Mouse (Mus musculus) embryonic facial prominence, embryonic 15.5 days (tissue): ENCODE results near the gene Rps6ka5. TPM values are rescaled to one million over a fixed set of nuclear protein-coding genes. Genes with fewer than 3 reads are reported as not detected.

ENCODE experiments used
- ATAC-seq: fragments of 200-750 bp; cut with Nextera tagmentation; 2 replicates; pipeline ENCODE4 v1.8.0; 2017; ENCODE audit warnings: low read depth, moderate TSS enrichment; ENCODE audit not compliant: insufficient number of reproducible peaks, low FRiP score, low TSS enrichment
- H3K27ac ChIP-seq: fragments of 300-500 bp; sonication (generic); replicated peaks from 2 replicates; pipeline ENCODE4 v1.5.1; 2015; ENCODE audit warnings: mild to moderate bottlenecking, inconsistent platforms
- H3K27me3 ChIP-seq: fragments of 300-500 bp; sonication (generic); 2 replicates; pipeline ENCODE4 v1.6.1; 2015; ENCODE audit warnings: inconsistent platforms
- H3K36me3 ChIP-seq: fragments of 300-500 bp; sonication (generic); 2 replicates; pipeline ENCODE4 v1.6.1; 2015; ENCODE audit warnings: mild to moderate bottlenecking, inconsistent platforms
- H3K4me1 ChIP-seq: fragments of 300-500 bp; sonication (generic); 2 replicates; pipeline ENCODE4 v1.6.1; 2015; ENCODE audit warnings: inconsistent platforms
- H3K4me2 ChIP-seq: fragments of 300-500 bp; sonication (generic); replicated peaks from 2 replicates; pipeline ENCODE4 v1.6.1; 2015; ENCODE audit warnings: mild to moderate bottlenecking, inconsistent platforms
- H3K4me3 ChIP-seq: fragments of 300-500 bp; sonication (generic); replicated peaks from 2 replicates; pipeline ENCODE4 v1.5.1; 2015; ENCODE audit warnings: mild to moderate bottlenecking, inconsistent platforms
- H3K9ac ChIP-seq: fragments of 300-500 bp; sonication (generic); 2 replicates; pipeline ENCODE4 v1.6.1; 2015; ENCODE audit warnings: inconsistent platforms
- H3K9me3 ChIP-seq: fragments of 300-500 bp; sonication (generic); replicated peaks from 2 replicates; pipeline ENCODE4 v1.6.1; 2016; ENCODE audit warnings: inconsistent platforms
- WGBS: fragments of 180-500 bp; shearing (Covaris S2); methylation state at CpG from one replicate; pipeline ENCODE4 v1.1.7; 2015; 5-methylcytosine and 5-hydroxymethylcytosine counted together
- polyA plus RNA-seq: library from polyadenylated mRNA; unstranded; fragments of >200 nt; fragmentation: Nextera tagmentation; extraction: Ambion mirVana; gene quantifications from 2 replicates; pipeline ENCODE4 v1.2.1, GENCODE M21; 2015

Rps6ka5 gene
- polyA plus RNA-seq, 1 experiment from 2014 or later, result 4.5 TPM

GRCm38 (mm10) chr12:100513131-100513530, 213.7 kb downstream of the Rps6ka5 start:
- no peak overlapping the region for H3K9ac ChIP-seq
- peaks cover 8% of the 10 kb centered on the region; the same call in 1 of the 2 replicates for H3K36me3 ChIP-seq
- no peak for ATAC-seq
- H3K9me3 ChIP-seq, result no peaks in the 10 kb centered on the region
- H3K4me3 ChIP-seq, result no peak overlapping the region
- H3K4me2 ChIP-seq, result no peak overlapping the region
- no peak overlapping the region for H3K27ac ChIP-seq
- H3K27me3 ChIP-seq, result no peaks in the 10 kb centered on the region
- 0 out of 2 replicates have a peak, but pooled peaks cover 2% of the 10 kb centered on the region for H3K4me1 ChIP-seq
- WGBS, result 87% methylated on average over 5 of the region's 5 CpGs

GRCm38 (mm10) chr12:100512641-100513040, 214.1 kb downstream of the Rps6ka5 start:
- no peaks in the 10 kb centered on the region for H3K9me3 ChIP-seq
- no peak overlapping the region for H3K4me3 ChIP-seq
- H3K4me2 ChIP-seq, result no peak overlapping the region
- no peak for ATAC-seq
- H3K9ac ChIP-seq, result no peak overlapping the region
- H3K4me1 ChIP-seq, result no peaks in the 10 kb centered on the region
- H3K36me3 ChIP-seq, result peaks cover 8% of the 10 kb centered on the region; the same call in 1 of the 2 replicates
- no peak overlapping the region for H3K27ac ChIP-seq
- 76% methylated on average over 9 of the region's 9 CpGs for WGBS
- H3K27me3 ChIP-seq, result no peaks in the 10 kb centered on the region

- H3K9ac ChIP-seq, result no peak overlapping the region
- H3K36me3 ChIP-seq, result peaks cover 8% of the 10 kb centered on the region; the same call in 1 of the 2 replicates
- no peaks in the 10 kb centered on the region for H3K4me1 ChIP-seq
- H3K9me3 ChIP-seq, result no peaks in the 10 kb centered on the region
- H3K27ac ChIP-seq, result no peak overlapping the region
- H3K4me2 ChIP-seq, result no peak overlapping the region
- 83% methylated on average over 9 of the region's 9 CpGs for WGBS
- H3K4me3 ChIP-seq, result no peak overlapping the region
- H3K27me3 ChIP-seq, result no peaks in the 10 kb centered on the region
- no peak for ATAC-seq
Observed at GRCm38 (mm10) chr12:100509615-100510282, 217.0 kb downstream of the Rps6ka5 start.

GRCm38 (mm10) chr12:100508668-100509067, 218.1 kb downstream of the Rps6ka5 start:
- no peak for ATAC-seq
- no peak overlapping the region for H3K4me3 ChIP-seq
- H3K27ac ChIP-seq, result no peak overlapping the region
- peaks cover 8% of the 10 kb centered on the region; the same call in 1 of the 2 replicates for H3K36me3 ChIP-seq
- no peaks in the 10 kb centered on the region for H3K9me3 ChIP-seq
- H3K9ac ChIP-seq, result no peak overlapping the region
- H3K27me3 ChIP-seq, result no peaks in the 10 kb centered on the region
- 88% methylated on average over 5 of the region's 5 CpGs for WGBS
- H3K4me2 ChIP-seq, result no peak overlapping the region
- peaks cover under 1% of the 10 kb centered on the region; the same call in 1 of the 2 replicates for H3K4me1 ChIP-seq

- Histone ChIP-seq H3K4me1 (peaks cover 5% of the 10 kb centered on the region; the same call in 1 of the 2 replicates), H3K9me3 (no peaks in the 10 kb centered on the region), H3K9ac (no peak overlapping the region), H3K27me3 (no peaks in the 10 kb centered on the region), H3K36me3 (no peaks in the 10 kb centered on the region), H3K4me2 (no peak overlapping the region), H3K27ac (no peak overlapping the region), H3K4me3 (no peak overlapping the region)
- 100% methylated on average over 1 of the region's 1 CpGs for WGBS
- no peak for ATAC-seq
Observed at GRCm38 (mm10) chr12:100505484-100505883, 221.3 kb downstream of the Rps6ka5 start.

- Histone ChIP-seq H3K4me2 (no peak overlapping the region), H3K27ac (0 out of 2 replicates have a peak overlapping the region, but pooled peaks have one; percentile 51), H3K4me3 (no peak overlapping the region), H3K4me1 (peaks cover 5% of the 10 kb centered on the region; the same call in 1 of the 2 replicates), H3K9ac (no peak overlapping the region), H3K27me3 (no peaks in the 10 kb centered on the region), H3K9me3 (no peaks in the 10 kb centered on the region), H3K36me3 (peaks cover 5% of the 10 kb centered on the region)
- no peak for ATAC-seq
- WGBS, result 89% methylated on average over 2 of the region's 2 CpGs
Observed at GRCm38 (mm10) chr12:100504585-100504984, 222.2 kb downstream of the Rps6ka5 start.

- Histone ChIP-seq H3K4me2 (no peak overlapping the region), H3K4me1 (peaks cover 5% of the 10 kb centered on the region; the same call in 1 of the 2 replicates), H3K27me3 (no peaks in the 10 kb centered on the region), H3K36me3 (peaks cover 14% of the 10 kb centered on the region), H3K9ac (no peak overlapping the region), H3K27ac (no peak overlapping the region), H3K9me3 (no peaks in the 10 kb centered on the region), H3K4me3 (no peak overlapping the region)
- WGBS, result 78% methylated on average over 4 of the region's 4 CpGs
- ATAC-seq, result no peak
Observed at GRCm38 (mm10) chr12:100503659-100504058, 223.1 kb downstream of the Rps6ka5 start.

- no peaks in the 10 kb centered on the region for H3K9me3 ChIP-seq
- no peak overlapping the region for H3K4me3 ChIP-seq
- peaks cover 5% of the 10 kb centered on the region; the same call in 1 of the 2 replicates for H3K4me1 ChIP-seq
- no peak overlapping the region for H3K9ac ChIP-seq
- ATAC-seq, result no peak
- WGBS, result 71% methylated on average over 3 of the region's 3 CpGs
- no peak overlapping the region for H3K27ac ChIP-seq
- H3K27me3 ChIP-seq, result no peaks in the 10 kb centered on the region
- H3K36me3 ChIP-seq, result peaks cover 22% of the 10 kb centered on the region
- no peak overlapping the region for H3K4me2 ChIP-seq
Observed at GRCm38 (mm10) chr12:100502544-100502943, 224.2 kb downstream of the Rps6ka5 start.

GRCm38 (mm10) chr12:100501261-100501660, 225.5 kb downstream of the Rps6ka5 start:
- Histone ChIP-seq H3K4me1 (peaks cover 5% of the 10 kb centered on the region; the same call in 1 of the 2 replicates), H3K9ac (no peak overlapping the region), H3K27ac (no peak overlapping the region), H3K27me3 (no peaks in the 10 kb centered on the region), H3K9me3 (no peaks in the 10 kb centered on the region), H3K4me3 (no peak overlapping the region), H3K4me2 (no peak overlapping the region), H3K36me3 (peaks cover 33% of the 10 kb centered on the region)
- WGBS, result 77% methylated on average over 4 of the region's 4 CpGs
- ATAC-seq, result no peak

GRCm38 (mm10) chr12:100499469-100499868, 227.3 kb downstream of the Rps6ka5 start:
- no peaks in the 10 kb centered on the region for H3K27me3 ChIP-seq
- H3K4me3 ChIP-seq, result no peak overlapping the region
- no peak overlapping the region for H3K9ac ChIP-seq
- no peak overlapping the region for H3K27ac ChIP-seq
- peaks cover 5% of the 10 kb centered on the region; the same call in 1 of the 2 replicates for H3K4me1 ChIP-seq
- ATAC-seq, result no peak
- WGBS, result 83% methylated on average over 13 of the region's 13 CpGs
- H3K36me3 ChIP-seq, result peaks cover 48% of the 10 kb centered on the region
- no peaks in the 10 kb centered on the region for H3K9me3 ChIP-seq
- no peak overlapping the region for H3K4me2 ChIP-seq
